Mouse (Mus musculus) liver, embryonic 15.5 days (tissue): ENCODE measurements at regions not wholly inside any gene's neighbourhood (a gene's known extent, or its start where the extent isn't known, plus 50 kb on each side); places are given as distances from the start of the nearest gene placed in this dataset.

ENCODE experiments used
- ATAC-seq: fragments of 200-750 bp; cut with Nextera tagmentation; 2 replicates; pipeline ENCODE4 v1.8.0; 2017; ENCODE audit warnings: moderate number of reproducible peaks, mild to moderate bottlenecking, moderate library complexity; ENCODE audit not compliant: insufficient read depth
- H3K27ac ChIP-seq: fragments of 300-500 bp; sonication (generic); replicated peaks from 2 replicates; pipeline ENCODE4 v1.5.1; 2015; ENCODE audit warnings: mild to moderate bottlenecking, inconsistent platforms
- H3K27me3 ChIP-seq: fragments of 300-500 bp; sonication (generic); 2 replicates; pipeline ENCODE4 v1.6.1; 2015; ENCODE audit warnings: mild to moderate bottlenecking, inconsistent platforms
- H3K36me3 ChIP-seq: fragments of 300-500 bp; sonication (generic); replicated peaks from 2 replicates; pipeline ENCODE4 v1.6.1; 2015; ENCODE audit warnings: moderate library complexity, mild to moderate bottlenecking, inconsistent platforms
- H3K4me1 ChIP-seq: fragments of 300-500 bp; sonication (generic); replicated peaks from 2 replicates; pipeline ENCODE4 v1.6.1; 2015; ENCODE audit warnings: inconsistent platforms
- H3K4me2 ChIP-seq: fragments of 300-500 bp; sonication (generic); 2 replicates; pipeline ENCODE4 v1.6.1; 2015; ENCODE audit warnings: moderate library complexity, mild to moderate bottlenecking, inconsistent platforms
- H3K4me3 ChIP-seq: fragments of 300-500 bp; sonication (generic); replicated peaks from 2 replicates; pipeline ENCODE4 v1.5.1; 2015; ENCODE audit warnings: mild to moderate bottlenecking, inconsistent platforms
- H3K9ac ChIP-seq: fragments of 300-500 bp; sonication (generic); 2 replicates; pipeline ENCODE4 v1.6.1; 2015; ENCODE audit warnings: moderate library complexity, mild to moderate bottlenecking, inconsistent platforms
- H3K9me3 ChIP-seq: fragments of 300-500 bp; sonication (generic); replicated peaks from 2 replicates; pipeline ENCODE4 v1.6.1; 2016; ENCODE audit warnings: inconsistent platforms
- WGBS: fragments of 180-500 bp; shearing (Covaris S2); methylation state at CpG from one replicate; pipeline ENCODE4 v1.1.7; 2015; ENCODE audit warnings: mixed read lengths; ENCODE audit not compliant: insufficient replicate concordance; 5-methylcytosine and 5-hydroxymethylcytosine counted together

GRCm38 (mm10) chr2:72616412-72616811, 140.5 kb downstream of the Cdca7 start:
- peaks cover 7% of the 10 kb centered on the region for H3K4me1 ChIP-seq
- no peak overlapping the region for H3K27ac ChIP-seq
- H3K4me3 ChIP-seq = no peak overlapping the region
- no peaks in the 10 kb centered on the region for H3K36me3 ChIP-seq
- H3K9ac ChIP-seq = no peak overlapping the region
- no peak overlapping the region for H3K4me2 ChIP-seq
- no peaks in the 10 kb centered on the region for H3K27me3 ChIP-seq
- no peaks in the 10 kb centered on the region for H3K9me3 ChIP-seq
- ATAC-seq = peak; percentile 49

- ATAC-seq = no peak
- Histone ChIP-seq H3K4me2 (no peak overlapping the region), H3K4me3 (no peak overlapping the region), H3K27me3 (no peaks in the 10 kb centered on the region), H3K36me3 (no peaks in the 10 kb centered on the region), H3K9me3 (no peaks in the 10 kb centered on the region), H3K4me1 (peaks cover 7% of the 10 kb centered on the region), H3K9ac (no peak overlapping the region), H3K27ac (no peak overlapping the region)
- WGBS = 46% methylated on average over 4 of the region's 4 CpGs
Measured at GRCm38 (mm10) chr2:72619446-72619845, 143.5 kb downstream of the Cdca7 start.

- Histone ChIP-seq H3K4me1 (peaks cover 7% of the 10 kb centered on the region), H3K27me3 (no peaks in the 10 kb centered on the region), H3K9ac (no peak overlapping the region), H3K4me2 (peak overlapping the region; percentile 23; the same call in 1 of the 2 replicates), H3K27ac (no peak overlapping the region), H3K9me3 (no peaks in the 10 kb centered on the region), H3K4me3 (no peak overlapping the region), H3K36me3 (no peaks in the 10 kb centered on the region)
- WGBS = 8% methylated on average over 9 of the region's 9 CpGs
- ATAC-seq = no peak
Measured at GRCm38 (mm10) chr2:72620182-72620652, 144.3 kb downstream of the Cdca7 start.

- Histone ChIP-seq H3K9ac (no peak overlapping the region), H3K27ac (no peak overlapping the region), H3K4me2 (no peak overlapping the region), H3K36me3 (no peaks in the 10 kb centered on the region), H3K4me1 (no peaks in the 10 kb centered on the region), H3K9me3 (no peaks in the 10 kb centered on the region), H3K27me3 (no peaks in the 10 kb centered on the region), H3K4me3 (no peak overlapping the region)
- 53% methylated on average over 3 of the region's 3 CpGs for whole genome bisulfite sequencing
- ATAC-seq = no peak
Measured at GRCm38 (mm10) chr2:72627915-72628314, 152.0 kb downstream of the Cdca7 start.

GRCm38 (mm10) chr2:72628626-72629470, 152.9 kb downstream of the Cdca7 start:
- Histone ChIP-seq H3K4me3 (no peak overlapping the region), H3K4me2 (no peak overlapping the region), H3K27me3 (no peaks in the 10 kb centered on the region), H3K27ac (no peak overlapping the region), H3K9ac (no peak overlapping the region), H3K36me3 (no peaks in the 10 kb centered on the region), H3K4me1 (no peaks in the 10 kb centered on the region), H3K9me3 (no peaks in the 10 kb centered on the region)
- ATAC-seq = no peak
- WGBS = 62% methylated on average over 16 of the region's 16 CpGs

GRCm38 (mm10) chr2:72629691-72630461, 153.9 kb downstream of the Cdca7 start:
- ATAC-seq = no peak

GRCm38 (mm10) chr2:72637881-72638620, 162.1 kb downstream of the Cdca7 start:
- WGBS = 50% methylated on average over 9 of the region's 9 CpGs
- H3K9ac ChIP-seq = no peak overlapping the region

More at GRCm38 (mm10) chr2:72629691-72630461, 153.9 kb downstream of the Cdca7 start:
- H3K4me2 ChIP-seq = no peak overlapping the region
- H3K27me3 ChIP-seq = no peaks in the 10 kb centered on the region
- no peaks in the 10 kb centered on the region for H3K9me3 ChIP-seq
- no peaks in the 10 kb centered on the region for H3K4me1 ChIP-seq
- no peaks in the 10 kb centered on the region for H3K36me3 ChIP-seq
- no peak overlapping the region for H3K27ac ChIP-seq
- WGBS = 68% methylated on average over 14 of the region's 14 CpGs
- H3K9ac ChIP-seq = no peak overlapping the region
- no peak overlapping the region for H3K4me3 ChIP-seq

GRCm38 (mm10) chr2:72639022-72639421, 163.1 kb downstream of the Cdca7 start:
- no peak for ATAC-seq
- Histone ChIP-seq H3K4me1 (no peaks in the 10 kb centered on the region), H3K27me3 (no peaks in the 10 kb centered on the region), H3K36me3 (no peaks in the 10 kb centered on the region), H3K27ac (no peak overlapping the region), H3K9ac (no peak overlapping the region), H3K9me3 (no peaks in the 10 kb centered on the region), H3K4me3 (no peak overlapping the region), H3K4me2 (no peak overlapping the region)
- WGBS = 42% methylated on average over 4 of the region's 4 CpGs

More at GRCm38 (mm10) chr2:72637881-72638620, 162.1 kb downstream of the Cdca7 start:
- Histone ChIP-seq H3K27ac (no peak overlapping the region), H3K4me1 (no peaks in the 10 kb centered on the region), H3K36me3 (no peaks in the 10 kb centered on the region), H3K9me3 (no peaks in the 10 kb centered on the region), H3K27me3 (no peaks in the 10 kb centered on the region), H3K4me2 (no peak overlapping the region), H3K4me3 (no peak overlapping the region)
- no peak for ATAC-seq

GRCm38 (mm10) chr2:72641228-72641627, 165.3 kb downstream of the Cdca7 start:
- Histone ChIP-seq H3K4me2 (no peak overlapping the region), H3K27me3 (no peaks in the 10 kb centered on the region), H3K36me3 (no peaks in the 10 kb centered on the region), H3K9ac (no peak overlapping the region), H3K4me3 (no peak overlapping the region), H3K4me1 (no peaks in the 10 kb centered on the region), H3K27ac (no peak overlapping the region), H3K9me3 (no peaks in the 10 kb centered on the region)
- ATAC-seq = no peak

GRCm38 (mm10) chr2:72644151-72644843, 168.3 kb downstream of the Cdca7 start:
- Histone ChIP-seq H3K9ac (no peak overlapping the region), H3K9me3 (no peaks in the 10 kb centered on the region), H3K4me3 (no peak overlapping the region), H3K27me3 (no peaks in the 10 kb centered on the region), H3K27ac (no peak overlapping the region), H3K4me1 (no peaks in the 10 kb centered on the region), H3K36me3 (no peaks in the 10 kb centered on the region), H3K4me2 (no peak overlapping the region)
- 64% methylated on average over 10 of the region's 10 CpGs for WGBS
- ATAC-seq = no peak
